20 mouse cellular contexts compared by ENCODE assay signal in genomic region chr5:110908879-110909278, GRCm38 (mm10). TPM values are rescaled to one million over a fixed set of nuclear protein-coding genes. Genes with fewer than 3 reads are reported as not detected.
A peak's percentile ranks its signal among the peaks of the same experiment; 100 is the strongest.
DNase-seq lines count a peak whose midpoint lies in the region; ATAC-seq and TF ChIP-seq lines count a peak whose summit lies in the region.
"Had no signal": no experiment of that assay in that cellular context is flagged by ENCODE, and none has a peak within 500 bp of the region (broad histone marks: within the 10 kb centered on the region; RNA-seq: fewer than 3 reads in every experiment).

No protein-coding gene starts in this region.

- H3K4me1 ChIP-seq in heart, adult 2 months (ENCODE audit: control insufficient read depth, insufficient read depth, low read length), result peaks cover 6% of the 10 kb centered on the region
- no peaks in the 10 kb centered on the region for H3K4me1 ChIP-seq in midbrain, postnatal 0 days (ENCODE audit: insufficient read depth, low read length)
- no peaks in the 10 kb centered on the region for H3K4me1 ChIP-seq in midbrain, embryonic 13.5 days (replicated peaks)
- H3K4me1 ChIP-seq: neural tube, embryonic 13.5 days had no signal

- H3K9me3 ChIP-seq in midbrain, postnatal 0 days (ENCODE audit: low read length), result 0 out of 2 replicates have a peak, but pooled peaks cover 5% of the 10 kb centered on the region
- no peaks in the 10 kb centered on the region for H3K9me3 ChIP-seq in midbrain, embryonic 13.5 days
- H3K9me3 ChIP-seq: embryonic facial prominence, embryonic 13.5 days; heart, embryonic 12.5 days; limb, embryonic 10.5 days had no signal

- no peak for TF ChIP-seq EP300 in heart, adult 2 months (IDR thresholded peaks at IDR 0.05; ENCODE audit: insufficient read depth, low read depth, low read length)

- DNase-seq in heart, adult 2 months, result no peak
- DNase-seq in heart, postnatal 36 days, result no peak
- no peak for DNase-seq in midbrain, postnatal 0 days (ENCODE audit: low spot score)
- peak; percentile 5 for DNase-seq in induced T-regulatory cell, adult 2 months (ENCODE audit: low read depth)
- no peak for DNase-seq in yolk sac, embryonic 10.5 days (ENCODE audit: low spot score)
- DNase-seq: cerebellum, adult 9-11 months; heart, postnatal 14 days; kidney, postnatal 10 days; lung, adult 2 months; lung, postnatal 36 days; thymus, postnatal 4 days had no signal

- H3K27ac ChIP-seq in heart, adult 2 months, result no peak overlapping the region
- no peak overlapping the region for H3K27ac ChIP-seq in midbrain, postnatal 0 days (ENCODE audit: low read depth, low read length)
- H3K27ac ChIP-seq in midbrain, embryonic 13.5 days, result no peak overlapping the region
- H3K27ac ChIP-seq: embryonic facial prominence, embryonic 13.5 days; hindbrain, embryonic 14.5 days; limb, embryonic 10.5 days; neural tube, embryonic 13.5 days had no signal

- 0 out of 2 replicates have a peak, but pooled peaks cover 1% of the 10 kb centered on the region for H3K79me2 ChIP-seq in heart, adult 2 months (replicated peaks; ENCODE audit: control insufficient read depth, insufficient read depth, low read length)

- no peaks in the 10 kb centered on the region for H3K27me3 ChIP-seq in heart, adult 2 months (ENCODE audit: control insufficient read depth, insufficient read depth, low read length)
- no peaks in the 10 kb centered on the region for H3K27me3 ChIP-seq in midbrain, postnatal 0 days (ENCODE audit: insufficient read depth, low read length)
- no peaks in the 10 kb centered on the region for H3K27me3 ChIP-seq in midbrain, embryonic 13.5 days
- H3K27me3 ChIP-seq: embryonic facial prominence, embryonic 13.5 days; heart, embryonic 12.5 days; neural tube, embryonic 13.5 days had no signal

- no peak overlapping the region for H3K4me3 ChIP-seq in heart, adult 2 months
- no peak overlapping the region for H3K4me3 ChIP-seq in midbrain, postnatal 0 days (ENCODE audit: low read depth, low read length)
- H3K4me3 ChIP-seq in midbrain, embryonic 13.5 days (replicated peaks), result no peak overlapping the region
- H3K4me3 ChIP-seq: embryonic facial prominence, embryonic 13.5 days; heart, embryonic 12.5 days; limb, embryonic 10.5 days; neural tube, embryonic 13.5 days had no signal

- TF ChIP-seq POLR2A in heart, adult 2 months (IDR thresholded peaks at IDR 0.05; ENCODE audit: insufficient read depth, low read depth, low read length), result no peak

- peak; percentile 20; the same call in 1 of the 2 replicates for TF ChIP-seq CTCF in heart, adult 2 months (IDR thresholded peaks at IDR 0.05)
- peak; percentile 44 for TF ChIP-seq CTCF in midbrain, postnatal 0 days (IDR thresholded peaks at IDR 0.05)

- ATAC-seq in midbrain, postnatal 0 days (ENCODE audit: low FRiP score), result no peak
- ATAC-seq in midbrain, embryonic 13.5 days, result no peak
- ATAC-seq in granulocyte monocyte progenitor cell, adult 5-6 weeks (replicated peaks; ENCODE audit: poor library complexity, severe bottlenecking), result no peak
- ATAC-seq: forebrain, embryonic 16.5 days; intestine, embryonic 16.5 days had no signal

- intact Hi-C loops in heart, adult 2 months (cut with DNase I), result no loop called here
- intact Hi-C loops in heart, postnatal 36 days (cut with DNase I), result no loop called here

- H3K9ac ChIP-seq in heart, adult 2 months (ENCODE audit: low read depth, low read length), result no peak overlapping the region
- H3K9ac ChIP-seq in midbrain, postnatal 0 days (replicated peaks; ENCODE audit: low read length, poor library complexity, severe bottlenecking), result no peak overlapping the region
- no peak overlapping the region for H3K9ac ChIP-seq in midbrain, embryonic 13.5 days (replicated peaks)
- H3K9ac ChIP-seq: embryonic facial prominence, embryonic 13.5 days; heart, embryonic 12.5 days; hindbrain, embryonic 14.5 days; neural tube, embryonic 13.5 days had no signal

- H3K4me2 ChIP-seq in midbrain, postnatal 0 days (ENCODE audit: low read depth, low read length, poor library complexity, severe bottlenecking), result no peak overlapping the region
- no peak overlapping the region for H3K4me2 ChIP-seq in midbrain, embryonic 13.5 days (replicated peaks)
- H3K4me2 ChIP-seq: embryonic facial prominence, embryonic 13.5 days; heart, embryonic 12.5 days; hindbrain, embryonic 14.5 days; neural tube, embryonic 13.5 days had no signal

- no peaks in the 10 kb centered on the region for H3K36me3 ChIP-seq in heart, adult 2 months (ENCODE audit: control insufficient read depth, insufficient read depth, low read length)
- H3K36me3 ChIP-seq in midbrain, postnatal 0 days (ENCODE audit: insufficient read depth, low read length), result no peaks in the 10 kb centered on the region
- peaks cover 15% of the 10 kb centered on the region for H3K36me3 ChIP-seq in midbrain, embryonic 13.5 days

RNA-seq across cellular contexts. Expression of gene Ttc28, which starts 29.3 kb away (rescaled TPM):
- total RNA-seq in heart, adult 2 months (2021), result 10 to 100 TPM; 12.3 to 15.0 TPM
- polyA plus RNA-seq in heart, adult 2 months (2012; rRNA removed), result 7.2 and 7.3 TPM in 2 replicates
- 10 to 100 TPM; 13.5 to 15.3 TPM for total RNA-seq in heart, postnatal 36 days (2021)
- 45.2 and 53.1 TPM in 2 replicates for total RNA-seq in midbrain, postnatal 0 days (2014; rRNA removed)
- 8.9 and 10.6 TPM in 2 replicates for polyA plus RNA-seq in midbrain, postnatal 0 days (2015; fragmentation: Nextera tagmentation; extraction: Ambion mirVana)
- polyA plus RNA-seq in midbrain, embryonic 13.5 days (2015; fragmentation: Nextera tagmentation; extraction: Ambion mirVana), result 19.3 and 21.3 TPM in 2 replicates
- total RNA-seq in granulocyte monocyte progenitor cell, adult 5-6 weeks (2014; fragmentation: Nextera tagmentation), result 1.0 and 6.2 TPM in 2 replicates
- total RNA-seq in granulocyte monocyte progenitor cell, adult 5-6 weeks (2017), result 0.41 and 0.90 TPM in 2 replicates
